Mouse (Mus musculus) MEL (cell line): ENCODE results near the gene Rnf212b.

ENCODE experiments used
- CTCF ChIP-seq, 3 experiments: IDR thresholded peaks in 2 of 3; conservative IDR thresholded peaks in 1 of 3; 2 replicates each; pipeline ENCODE4 v1.5.1; 2011 to 2012; ENCODE audit warnings: low read length in 3 of 3, low read depth in 2 of 3, mild to moderate bottlenecking in 2 of 3, improper control_type of control experiment in 1 of 3, inconsistent platforms in 1 of 3, mixed read lengths in 1 of 3, moderate library complexity in 1 of 3; ENCODE audit not compliant: control insufficient read depth in 1 of 3, insufficient read depth in 1 of 3, poor library complexity in 1 of 3, severe bottlenecking in 1 of 3
- EP300 ChIP-seq, 2 experiments: IDR thresholded peaks; 2 replicates each; pipeline ENCODE4 v1.6.1; 2011; ENCODE audit warnings: improper control_type of control experiment in 2 of 2, low read length in 2 of 2, low read depth in 1 of 2, mild to moderate bottlenecking in 1 of 2
- GABPA ChIP-seq: IDR thresholded peaks from 2 replicates; pipeline ENCODE4 v1.6.1; 2012; ENCODE audit warnings: low read depth, mild to moderate bottlenecking, inconsistent platforms, low read length, improper control_type of control experiment, moderate library complexity
- HCFC1 ChIP-seq: IDR thresholded peaks from 2 replicates; pipeline ENCODE4 v1.6.1; 2012; ENCODE audit warnings: low read depth, mild to moderate bottlenecking, inconsistent platforms, low read length, improper control_type of control experiment, moderate library complexity
- JUND ChIP-seq: IDR thresholded peaks from 2 replicates; pipeline ENCODE4 v1.6.1; 2011; ENCODE audit warnings: low read depth, mild to moderate bottlenecking, improper control_type of control experiment, low read length
- MEF2A ChIP-seq: IDR thresholded peaks from 2 replicates; pipeline ENCODE4 v1.6.1; 2014; ENCODE audit warnings: low read depth, mild to moderate bottlenecking, inconsistent platforms, low read length, improper control_type of control experiment; ENCODE audit not compliant: poor library complexity, insufficient replicate concordance, severe bottlenecking; ENCODE audit errors: extremely low read depth
- POLR2A ChIP-seq, 2 experiments: IDR thresholded peaks; 2 replicates each; pipeline ENCODE4 v1.6.1; 2011 to 2012; ENCODE audit warnings: low read length in 2 of 2, mild to moderate bottlenecking in 2 of 2, control low read depth in 1 of 2, improper control_type of control experiment in 1 of 2, low read depth in 1 of 2, moderate library complexity in 1 of 2; ENCODE audit not compliant: control insufficient read depth in 1 of 2, insufficient read depth in 1 of 2, poor library complexity in 1 of 2
- POLR2AphosphoS2 ChIP-seq: IDR thresholded peaks from 2 replicates; pipeline ENCODE4 v1.6.1; 2011; ENCODE audit warnings: low read length, improper control_type of control experiment
- RCOR1 ChIP-seq: IDR thresholded peaks from 2 replicates; pipeline ENCODE4 v1.6.1; 2012; ENCODE audit warnings: low read depth, mild to moderate bottlenecking, inconsistent platforms, low read length, improper control_type of control experiment
- SIN3A ChIP-seq: IDR thresholded peaks from 2 replicates; pipeline ENCODE4 v1.6.1; 2012; ENCODE audit warnings: low read length, improper control_type of control experiment, inconsistent platforms
- TBP ChIP-seq: IDR thresholded peaks from 2 replicates; pipeline ENCODE4 v1.8.0; 2011; ENCODE audit warnings: low read depth, low read length, improper control_type of control experiment
- TCF12 ChIP-seq: IDR thresholded peaks from 2 replicates; pipeline ENCODE4 v1.6.1; 2014; ENCODE audit warnings: low read depth, mild to moderate bottlenecking, inconsistent platforms, low read length, improper control_type of control experiment, moderate library complexity
- UBTF ChIP-seq: IDR thresholded peaks from 2 replicates; pipeline ENCODE4 v1.6.1; 2012; ENCODE audit warnings: low read depth, mild to moderate bottlenecking, inconsistent platforms, low read length, improper control_type of control experiment, moderate library complexity, borderline replicate concordance; ENCODE audit not compliant: insufficient read depth
- ZC3H11A ChIP-seq: IDR thresholded peaks from 2 replicates; pipeline ENCODE4 v1.6.1; 2012; ENCODE audit warnings: low read depth, mild to moderate bottlenecking, inconsistent platforms, low read length, improper control_type of control experiment

GRCm38 (mm10) chr14:54796760-54797159 lies 17.2 kb upstream of the Rnf212b start:
- TF ChIP-seq RCOR1 = no peak; the same call in 1 of the 2 replicates
- no peak for TF ChIP-seq GABPA
- peak; percentile 89 for TF ChIP-seq TCF12
- no peak for TF ChIP-seq POLR2AphosphoS2
- no peak for TF ChIP-seq CTCF (IDR thresholded peaks at IDR 0.05 in 2 of 3, conservative IDR thresholded peaks at IDR 0.05 in 1 of 3; ENCODE audit: control insufficient read depth in 1 of 3, insufficient read depth in 1 of 3, low read depth in 2 of 3, low read length in 3 of 3, poor library complexity in 1 of 3, severe bottlenecking in 1 of 3)
- no peak for TF ChIP-seq ZC3H11A
- 0 out of 2 replicates have a peak, but pooled peaks have one; percentile 7 for TF ChIP-seq TBP
- TF ChIP-seq MEF2A = no peak
- 0 out of 2 replicates have a peak, but pooled peaks have one; percentile 11 for TF ChIP-seq HCFC1
- TF ChIP-seq SIN3A = no peak
- TF ChIP-seq EP300 (IDR thresholded peaks at IDR 0.05; ENCODE audit: low read depth in 1 of 2, low read length in 2 of 2) = peak in 1 of 2 experiments; percentile 85; a peak in 2 of 4 replicates
- 0 out of 4 replicates have a peak, but pooled peaks of 1 of the 2 experiments have one; percentile 23 for TF ChIP-seq POLR2A (IDR thresholded peaks at IDR 0.05; ENCODE audit: control insufficient read depth in 1 of 2, insufficient read depth in 1 of 2, low read depth in 1 of 2, low read length in 2 of 2, poor library complexity in 1 of 2)
- TF ChIP-seq JUND = no peak
- TF ChIP-seq UBTF = no peak
